Mouse (Mus musculus) myocyte (in vitro differentiated cells): ENCODE measurements around the gene Olfr1497. TPM values are rescaled to one million over a fixed set of nuclear protein-coding genes. Genes with fewer than 3 reads are reported as not detected.

ENCODE experiments used
- H3K27me3 ChIP-seq: one replicate; pipeline ENCODE4 v1.6.1; 2011; ENCODE audit not compliant: control insufficient read depth, insufficient read depth, insufficient read length
- H3K36me3 ChIP-seq: one replicate; pipeline ENCODE4 v1.6.1; 2011; ENCODE audit not compliant: control insufficient read depth, insufficient read depth
- H3K4me2 ChIP-seq: one replicate; pipeline ENCODE4 v1.6.1; 2011; ENCODE audit warnings: low read depth, control low read depth
- H3K4me3 ChIP-seq: one replicate; pipeline ENCODE4 v1.5.1; 2011; ENCODE audit warnings: mild to moderate bottlenecking, control low read depth, moderate library complexity
- H3K79me2 ChIP-seq: one replicate; pipeline ENCODE4 v1.6.1; 2011; ENCODE audit not compliant: control insufficient read depth, insufficient read depth
- H3ac ChIP-seq: one replicate; pipeline ENCODE4 v1.6.1; 2011; ENCODE audit not compliant: control insufficient read depth, insufficient read length
- CEBPB ChIP-seq: IDR thresholded peaks from 2 replicates; pipeline ENCODE4 v1.6.1; 2011; ENCODE audit warnings: mild to moderate bottlenecking, moderate library complexity; ENCODE audit not compliant: poor library complexity, insufficient read depth, severe bottlenecking
- E2F4 ChIP-seq: IDR thresholded peaks from one replicate; pipeline ENCODE4 v1.6.1; 2011; ENCODE audit warnings: mild to moderate bottlenecking, control low read depth, moderate library complexity; ENCODE audit not compliant: insufficient read depth
- MAX ChIP-seq: IDR thresholded peaks from one replicate; pipeline ENCODE4 v1.6.1; 2011; ENCODE audit warnings: low read depth, mild to moderate bottlenecking, control low read depth
- MYOD1 ChIP-seq, 3 experiments: IDR thresholded peaks; one replicate each; pipeline ENCODE4 v1.6.1; 2011; ENCODE audit warnings: control low read depth in 2 of 3, low read depth in 2 of 3, mild to moderate bottlenecking in 2 of 3, moderate library complexity in 1 of 3; ENCODE audit not compliant: insufficient read length in 2 of 3, control insufficient read depth in 1 of 3
- MYOG ChIP-seq, 3 experiments: IDR thresholded peaks; one replicate each; pipeline ENCODE4 v1.6.1; 2011; ENCODE audit warnings: control low read depth in 2 of 3, low read depth in 2 of 3, mild to moderate bottlenecking in 2 of 3; ENCODE audit not compliant: insufficient read length in 2 of 3, control insufficient read depth in 1 of 3, insufficient read depth in 1 of 3
- POLR2A ChIP-seq: IDR thresholded peaks from one replicate; pipeline ENCODE4 v1.6.1; 2011; ENCODE audit warnings: low read depth, mild to moderate bottlenecking, control low read depth, moderate library complexity; ENCODE audit not compliant: insufficient read length
- POLR2AphosphoS2 ChIP-seq: IDR thresholded peaks from one replicate; pipeline ENCODE4 v1.6.1; 2011; ENCODE audit warnings: low read depth, control low read depth; ENCODE audit not compliant: insufficient read length
- REST ChIP-seq: IDR thresholded peaks from one replicate; pipeline ENCODE4 v1.6.1; 2011; ENCODE audit warnings: mild to moderate bottlenecking, control low read depth, moderate library complexity; ENCODE audit not compliant: insufficient read depth, insufficient read length
- SRF ChIP-seq: IDR thresholded peaks from one replicate; pipeline ENCODE4 v1.6.1; 2011; ENCODE audit warnings: low read depth; ENCODE audit not compliant: control insufficient read depth, insufficient read length
- TCF12 ChIP-seq: IDR thresholded peaks from one replicate; pipeline ENCODE4 v1.6.1; 2011; ENCODE audit warnings: mild to moderate bottlenecking, control low read depth; ENCODE audit not compliant: poor library complexity, insufficient read depth, severe bottlenecking
- TCF3 ChIP-seq: IDR thresholded peaks from one replicate; pipeline ENCODE4 v1.6.1; 2011; ENCODE audit warnings: low read depth, control low read depth; ENCODE audit not compliant: insufficient read length
- USF1 ChIP-seq: IDR thresholded peaks from one replicate; pipeline ENCODE4 v1.6.1; 2011; ENCODE audit warnings: low read depth, mild to moderate bottlenecking, control low read depth, moderate library complexity
- polyA plus RNA-seq: library from polyadenylated mRNA; unstranded; fragments of >200 nt; fragmentation: generic; extraction: Trizol; gene quantifications from one replicate; pipeline ENCODE4 v1.2.1, GENCODE M21; 2012; ENCODE audit warnings: missing spikeins

Olfr1497 gene
- polyA plus RNA-seq: not detected

DNA sequence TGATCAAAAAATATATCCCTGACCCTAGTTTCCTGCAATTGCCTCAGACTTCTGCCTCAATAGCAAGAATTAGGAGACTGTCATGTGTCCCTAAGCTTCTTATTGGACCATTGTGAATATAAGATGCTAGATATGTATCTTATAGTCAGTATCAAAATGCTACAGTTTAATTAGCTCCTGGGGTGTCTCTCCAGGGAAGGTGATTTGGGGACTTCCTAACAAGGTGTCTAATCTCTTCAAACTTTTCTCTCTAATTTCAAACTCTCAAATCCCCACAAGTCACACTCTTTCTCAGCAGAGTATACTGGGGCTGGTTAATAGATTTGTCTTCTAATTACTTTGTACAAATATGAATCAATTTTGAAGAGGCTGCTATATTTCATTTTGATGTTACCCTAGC lies at the start of gene Olfr1497:
TSS of gene Olfr1497 (minus strand) at position 101 of the 400 bp plus-strand sequence.
- TF ChIP-seq TCF3: no peak
- TF ChIP-seq MYOG (IDR thresholded peaks at IDR 0.05; ENCODE audit: control insufficient read depth in 1 of 3, insufficient read depth in 1 of 3, insufficient read length in 2 of 3, low read depth in 2 of 3): no peak

DNA sequence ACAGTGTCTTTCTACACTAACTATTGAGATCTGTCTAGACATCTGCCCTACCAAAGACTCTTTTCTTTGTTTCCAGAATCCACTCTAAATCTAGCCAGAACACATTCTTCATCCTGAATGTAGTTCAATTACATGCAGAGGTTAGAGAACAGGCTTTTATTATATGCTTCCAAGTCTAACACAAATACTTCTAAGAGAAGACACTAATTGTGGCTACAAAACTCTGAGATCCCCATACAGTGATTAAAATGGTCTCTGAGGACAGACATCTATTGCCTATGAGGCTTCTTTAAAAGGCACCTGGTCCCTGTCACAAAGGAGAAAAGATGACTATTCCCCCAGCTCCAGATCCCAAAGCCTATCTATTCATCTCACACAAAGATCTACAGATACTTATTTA lies 32.4 kb upstream of the Olfr1497 start, which contains the start of gene Olfr1500:
TSS of gene Olfr1500 (minus strand) at position 101 of the 400 bp plus-strand sequence.
- no peaks in the 10 kb centered on the region for H3K27me3 ChIP-seq
- no peak within 1 kb of the TSS for H3K4me3 ChIP-seq
- H3K79me2 ChIP-seq: no peaks in the 10 kb centered on the region
- no peaks in the 10 kb centered on the region for H3K36me3 ChIP-seq
- H3ac ChIP-seq: no peak within 1 kb of the TSS
- no peak within 1 kb of the TSS for H3K4me2 ChIP-seq
- TF ChIP-seq REST (no peak), POLR2A (no peak), USF1 (no peak), MAX (no peak), POLR2AphosphoS2 (no peak), TCF3 (no peak), TCF12 (no peak), MYOD1 (IDR thresholded peaks at IDR 0.05; ENCODE audit: control insufficient read depth in 1 of 3, insufficient read length in 2 of 3, low read depth in 2 of 3) (no peak), MYOG (IDR thresholded peaks at IDR 0.05; ENCODE audit: control insufficient read depth in 1 of 3, insufficient read depth in 1 of 3, insufficient read length in 2 of 3, low read depth in 2 of 3) (no peak), CEBPB (no peak), E2F4 (no peak), SRF (no peak)

More for the DNA sequence above, at the start of gene Olfr1497:
- no peak within 1 kb of the TSS for H3K4me2 ChIP-seq
- no peaks in the 10 kb centered on the region for H3K36me3 ChIP-seq
- H3K4me3 ChIP-seq: no peak within 1 kb of the TSS
- H3ac ChIP-seq: no peak within 1 kb of the TSS
- H3K79me2 ChIP-seq: no peaks in the 10 kb centered on the region
- H3K27me3 ChIP-seq: no peaks in the 10 kb centered on the region

DNA sequence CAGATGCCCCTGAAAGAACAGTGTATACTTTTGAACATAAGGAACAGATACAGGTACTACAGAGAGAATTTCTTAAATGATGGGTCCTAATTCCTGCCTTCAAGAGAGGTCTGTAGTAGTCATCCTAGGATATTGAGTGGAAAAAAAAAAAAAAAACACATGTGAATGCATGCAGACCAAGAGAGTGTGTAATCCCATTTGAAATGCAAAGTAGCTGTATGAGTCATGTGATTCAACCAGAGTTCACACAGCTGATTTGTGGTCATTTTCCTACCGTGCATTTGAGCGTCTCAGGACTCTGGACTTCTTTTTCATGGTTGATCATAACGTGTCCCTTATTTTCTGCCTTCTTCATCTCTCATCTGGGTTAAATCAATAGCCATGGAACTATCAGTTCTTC lies 30.4 kb upstream of the Olfr1497 start:
- H3K4me2 ChIP-seq: no peak overlapping the region
- TF ChIP-seq MYOG (IDR thresholded peaks at IDR 0.05; ENCODE audit: control insufficient read depth in 1 of 3, insufficient read depth in 1 of 3, insufficient read length in 2 of 3, low read depth in 2 of 3): no peak
- TF ChIP-seq TCF12: no peak
- no peak for TF ChIP-seq POLR2AphosphoS2
- TF ChIP-seq MYOD1 (IDR thresholded peaks at IDR 0.05; ENCODE audit: control insufficient read depth in 1 of 3, insufficient read length in 2 of 3, low read depth in 2 of 3): no peak
- TF ChIP-seq E2F4: no peak
- no peak for TF ChIP-seq USF1
- TF ChIP-seq SRF: no peak
- TF ChIP-seq POLR2A: no peak
- TF ChIP-seq REST: no peak
- no peak for TF ChIP-seq TCF3
- no peak for TF ChIP-seq CEBPB
- TF ChIP-seq MAX: no peak
- no peaks in the 10 kb centered on the region for H3K36me3 ChIP-seq
- H3ac ChIP-seq: no peak overlapping the region
- no peak overlapping the region for H3K4me3 ChIP-seq
- no peaks in the 10 kb centered on the region for H3K79me2 ChIP-seq
- no peaks in the 10 kb centered on the region for H3K27me3 ChIP-seq

DNA sequence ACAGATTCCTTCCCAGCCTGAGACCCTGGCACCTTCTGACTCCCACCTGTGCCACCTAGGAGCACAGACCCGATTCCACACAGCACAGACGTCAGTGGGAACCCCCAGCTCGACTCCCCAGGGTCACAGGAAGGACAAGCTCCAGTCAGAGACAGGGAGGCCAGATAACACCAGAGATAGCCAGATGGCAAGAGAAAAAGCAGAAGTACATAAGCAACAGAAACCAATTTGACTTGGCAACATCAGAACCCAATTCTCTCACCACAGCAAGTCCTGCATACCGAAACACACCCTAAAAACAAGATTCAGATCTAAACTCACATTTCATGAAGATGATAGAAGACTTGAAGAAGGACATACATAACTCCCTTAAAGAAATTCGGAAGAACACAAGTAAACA lies 22.8 kb upstream of the Olfr1497 start:
- no peak for TF ChIP-seq REST
- TF ChIP-seq MYOD1 (IDR thresholded peaks at IDR 0.05; ENCODE audit: control insufficient read depth in 1 of 3, insufficient read length in 2 of 3, low read depth in 2 of 3): no peak
- no peak for TF ChIP-seq E2F4
- Histone ChIP-seq H3K27me3 (no peaks in the 10 kb centered on the region), H3ac (no peak overlapping the region), H3K4me3 (no peak overlapping the region), H3K4me2 (no peak overlapping the region), H3K79me2 (no peaks in the 10 kb centered on the region), H3K36me3 (no peaks in the 10 kb centered on the region)

DNA sequence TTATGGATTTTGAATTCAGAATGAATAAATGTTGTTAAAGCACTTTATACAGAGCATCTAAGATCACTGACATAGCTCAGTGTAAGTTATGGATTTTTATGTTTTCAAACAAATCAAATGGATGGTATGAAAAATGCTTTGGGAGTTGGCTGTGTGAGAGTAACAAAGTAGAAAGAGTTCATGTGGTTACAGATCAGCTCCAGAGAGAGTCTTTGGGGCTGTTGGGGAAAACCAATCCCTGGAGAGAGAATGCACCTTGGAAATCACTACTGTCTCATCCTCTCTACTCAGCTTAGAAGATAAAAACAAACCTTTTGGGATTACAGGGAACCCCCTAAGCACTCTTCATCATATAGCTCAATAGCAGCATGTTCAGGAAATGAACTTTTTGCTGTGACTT lies 21.3 kb upstream of the Olfr1497 start, which contains the start of gene Olfr1499:
TSS of gene Olfr1499 (minus strand) at position 101 of the 400 bp plus-strand sequence.
- no peak within 1 kb of the TSS for H3ac ChIP-seq
- no peaks in the 10 kb centered on the region for H3K36me3 ChIP-seq
- TF ChIP-seq POLR2A (no peak), E2F4 (no peak), USF1 (no peak), MAX (no peak), TCF3 (no peak), MYOG (IDR thresholded peaks at IDR 0.05; ENCODE audit: control insufficient read depth in 1 of 3, insufficient read depth in 1 of 3, insufficient read length in 2 of 3, low read depth in 2 of 3) (no peak)
- no peak within 1 kb of the TSS for H3K4me3 ChIP-seq
- H3K79me2 ChIP-seq: no peaks in the 10 kb centered on the region
- no peaks in the 10 kb centered on the region for H3K27me3 ChIP-seq
- no peak within 1 kb of the TSS for H3K4me2 ChIP-seq
